Comparison of ENCODE assay signal across 1 mouse cellular context in the genomic region with DNA sequence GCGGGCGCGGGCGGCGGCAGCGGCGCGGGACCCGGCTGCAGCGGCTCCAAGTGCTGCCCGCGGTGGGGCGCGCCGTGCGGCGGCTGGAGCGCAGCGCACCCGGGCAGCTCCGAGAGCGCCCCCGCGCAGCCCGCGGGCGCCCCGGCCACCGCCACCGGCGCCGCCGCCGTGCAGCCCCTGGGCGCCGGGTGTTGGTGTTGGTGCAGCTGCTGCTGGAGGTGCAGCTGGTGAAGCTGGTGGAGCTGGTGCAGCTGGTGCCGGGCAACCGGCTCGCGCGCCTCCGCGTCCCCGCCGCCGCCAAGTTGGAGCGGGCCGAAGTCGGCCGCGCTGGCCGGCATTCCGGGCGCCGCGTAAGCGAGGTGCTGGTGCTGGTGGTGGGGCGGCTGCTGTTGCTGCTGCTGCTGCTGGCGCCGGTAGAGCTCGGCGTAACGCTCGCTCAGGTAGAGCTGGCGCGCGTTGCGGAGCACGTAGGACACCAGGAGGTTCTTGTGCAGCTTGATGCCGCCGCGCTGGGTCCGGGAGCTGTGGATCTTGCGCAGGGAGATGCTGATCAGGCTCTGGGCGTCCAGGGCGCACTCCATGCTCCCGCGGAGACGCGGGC.
TF ChIP-seq lines count a peak whose summit lies in the region.

No protein-coding gene starts in this region.

TF ChIP-seq in CH12.LX, 34 proteins besides CTCF, POLR2A, EP300 and RAD21:
- TF ChIP-seq MAX (IDR thresholded peaks at IDR 0.05; ENCODE audit: low read length) = no peak
- TF ChIP-seq RCOR1 (conservative IDR thresholded peaks at IDR 0.05; ENCODE audit: low read depth, low read length) = no peak
- peak; percentile 41; the same call in 1 of the 2 replicates for TF ChIP-seq NRF1 (IDR thresholded peaks at IDR 0.05; ENCODE audit: low read depth, low read length)
- TF ChIP-seq UBTF (IDR thresholded peaks at IDR 0.05; ENCODE audit: low read depth, low read length) = peak; percentile 93
- TF ChIP-seq ZKSCAN1 (IDR thresholded peaks at IDR 0.05; ENCODE audit: borderline replicate concordance, low read depth, low read length) = no peak
- no peak for TF ChIP-seq NELFE (IDR thresholded peaks at IDR 0.05; ENCODE audit: low read depth, low read length)
